In the genomic region with DNA sequence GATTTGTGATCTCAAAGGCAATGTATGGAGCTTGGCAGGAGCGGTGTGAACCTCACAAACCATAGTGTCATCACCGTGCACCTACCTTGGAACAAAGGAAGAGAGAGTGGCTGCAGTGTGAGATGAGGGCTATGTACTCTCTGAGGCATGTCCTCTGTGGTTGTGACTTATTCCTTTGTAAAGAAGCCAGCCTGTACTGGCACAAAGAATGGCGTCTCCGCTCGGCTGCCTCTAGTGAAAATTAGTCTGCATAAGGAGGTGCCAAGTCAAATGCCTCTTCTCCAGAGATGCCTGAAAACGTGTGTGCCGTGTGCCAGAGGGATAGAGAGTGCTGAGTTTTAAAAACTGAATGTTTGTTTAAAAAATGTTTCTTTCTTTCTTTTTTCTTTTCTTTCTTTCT, we compare ENCODE assay signal across 23 mouse cellular contexts.
A peak's percentile ranks its signal among the peaks of the same experiment; 100 is the strongest.
DNase-seq lines count a peak whose midpoint lies in the region; ATAC-seq and TF ChIP-seq lines count a peak whose summit lies in the region.
"Had no signal": no experiment of that assay in that cellular context is flagged by ENCODE, and none has a peak within 500 bp of the region (broad histone marks: within the 10 kb centered on the region; RNA-seq: fewer than 3 reads in every experiment).

No protein-coding gene starts in this region.

- POLR2A ChIA-PET in Patski (lab: Charles Lee): no interaction called here

- CTCF ChIA-PET in Patski (lab: Charles Lee): no interaction called here

- DNase-seq in frontal cortex, postnatal 14 days (ENCODE audit: low spot score in 2 of 2): no peak
- peak; percentile 23 for DNase-seq in kidney, postnatal 0 days (ENCODE audit: low spot score)
- DNase-seq in kidney, adult 8-10 months: no peak
- peak; percentile 93 for DNase-seq in Muller cell, postnatal 12 days (ENCODE audit: inconsistent ontology term)
- DNase-seq in Patski (ENCODE audit: low read depth, low spot score): no peak
- DNase-seq in stomach, postnatal 0 days (ENCODE audit: low spot score): no peak
- DNase-seq in testis, postnatal 14 days (ENCODE audit: low spot score): no peak
- DNase-seq: adrenal gland, postnatal 10 days; cerebellum, adult 8-10 months; gastrocnemius, postnatal 10 days; heart, postnatal 4 days; layer of hippocampus, adult 9-11 months; lung, embryonic 14.5 days; retina, postnatal 1 day had no signal

- H3K4me2 ChIP-seq in kidney, postnatal 0 days (ENCODE audit: low read length): no peak overlapping the region
- no peak overlapping the region for H3K4me2 ChIP-seq in stomach, postnatal 0 days (replicated peaks; ENCODE audit: low read depth)
- H3K4me2 ChIP-seq: embryonic facial prominence, embryonic 12.5 days; intestine, embryonic 15.5 days; limb, embryonic 15.5 days; lung, embryonic 14.5 days; midbrain, embryonic 15.5 days; neural tube, embryonic 13.5 days had no signal

- no peak overlapping the region for H3K4me3 ChIP-seq in kidney, postnatal 0 days (replicated peaks; ENCODE audit: low read depth, low read length)
- H3K4me3 ChIP-seq in stomach, postnatal 0 days (ENCODE audit: low read depth, low read length): no peak overlapping the region
- H3K4me3 ChIP-seq: embryonic facial prominence, embryonic 12.5 days; heart, embryonic 10.5 days; intestine, embryonic 15.5 days; limb, embryonic 15.5 days; midbrain, embryonic 15.5 days; myocyte; neural tube, embryonic 13.5 days had no signal

- TF ChIP-seq EP300 in stomach, postnatal 0 days (optimal IDR thresholded peaks at IDR 0.05): no peak

- H3K4me1 ChIP-seq in kidney, postnatal 0 days (replicated peaks; ENCODE audit: insufficient read depth, low read length): no peaks in the 10 kb centered on the region
- H3K4me1 ChIP-seq in stomach, postnatal 0 days (replicated peaks; ENCODE audit: control insufficient read depth, insufficient read depth): no peaks in the 10 kb centered on the region
- H3K4me1 ChIP-seq: embryonic facial prominence, embryonic 12.5 days; heart, embryonic 10.5 days; intestine, embryonic 15.5 days; limb, embryonic 15.5 days; midbrain, embryonic 15.5 days; neural tube, embryonic 13.5 days had no signal

- no peaks in the 10 kb centered on the region for H3K36me3 ChIP-seq in kidney, postnatal 0 days (ENCODE audit: insufficient read depth, low read length)
- H3K36me3 ChIP-seq in stomach, postnatal 0 days (ENCODE audit: control insufficient read depth, insufficient read depth, low read length): no peaks in the 10 kb centered on the region
- H3K36me3 ChIP-seq: embryonic facial prominence, embryonic 12.5 days; heart, embryonic 10.5 days; intestine, embryonic 15.5 days; limb, embryonic 15.5 days; midbrain, embryonic 15.5 days; neural tube, embryonic 13.5 days had no signal

- no peaks in the 10 kb centered on the region for H3K9me3 ChIP-seq in kidney, postnatal 0 days (replicated peaks; ENCODE audit: low read length)
- H3K9me3 ChIP-seq in stomach, postnatal 0 days (ENCODE audit: control insufficient read depth, low read length): no peaks in the 10 kb centered on the region
- H3K9me3 ChIP-seq: embryonic facial prominence, embryonic 12.5 days; heart, embryonic 10.5 days; intestine, embryonic 15.5 days; limb, embryonic 15.5 days; midbrain, embryonic 15.5 days; neural tube, embryonic 13.5 days had no signal

- no peak overlapping the region for H3K9ac ChIP-seq in kidney, postnatal 0 days (ENCODE audit: low read depth, low read length)
- H3K9ac ChIP-seq in stomach, postnatal 0 days (ENCODE audit: low read length): no peak overlapping the region
- H3K9ac ChIP-seq: embryonic facial prominence, embryonic 12.5 days; intestine, embryonic 15.5 days; limb, embryonic 15.5 days; liver, embryonic 14.5 days; lung, embryonic 14.5 days; midbrain, embryonic 15.5 days; neural tube, embryonic 13.5 days had no signal

- in situ Hi-C loops in Patski (cut with MboI; ENCODE audit: low pct_unique_long_range_greater_than_20kb): no loop called here

- no peaks in the 10 kb centered on the region for H3K27me3 ChIP-seq in kidney, postnatal 0 days (ENCODE audit: insufficient read depth, low read length)
- H3K27me3 ChIP-seq in Patski: no peaks in the 10 kb centered on the region
- no peaks in the 10 kb centered on the region for H3K27me3 ChIP-seq in stomach, postnatal 0 days (ENCODE audit: control insufficient read depth, insufficient read depth, low read length)
- H3K27me3 ChIP-seq: embryonic facial prominence, embryonic 12.5 days; intestine, embryonic 15.5 days; limb, embryonic 15.5 days; midbrain, embryonic 15.5 days; neural tube, embryonic 13.5 days had no signal

- no peak for TF ChIP-seq CTCF in kidney, postnatal 0 days (IDR thresholded peaks at IDR 0.05; ENCODE audit: low read depth)
- TF ChIP-seq CTCF in Patski (IDR thresholded peaks at IDR 0.05): no peak
- TF ChIP-seq CTCF in stomach, postnatal 0 days (IDR thresholded peaks at IDR 0.05; ENCODE audit: low read depth): no peak

- peak; percentile 85 for ATAC-seq in frontal cortex, adult (ENCODE audit: low TSS enrichment)
- no peak for ATAC-seq in kidney, postnatal 0 days (replicated peaks; ENCODE audit: low FRiP score, low read depth)
- peak; percentile 93 for ATAC-seq in Patski
- ATAC-seq in stomach, postnatal 0 days (ENCODE audit: low FRiP score, low TSS enrichment): no peak
- ATAC-seq: intestine, embryonic 15.5 days; midbrain, embryonic 15.5 days had no signal

- 63% methylated on average over 7 of the region's 7 CpGs for WGBS in kidney, postnatal 0 days
- 75% methylated on average over 7 of the region's 7 CpGs for WGBS in stomach, postnatal 0 days

- H3K27ac ChIP-seq in kidney, postnatal 0 days: no peak overlapping the region
- H3K27ac ChIP-seq in stomach, postnatal 0 days (replicated peaks): no peak overlapping the region
- H3K27ac ChIP-seq: embryonic facial prominence, embryonic 12.5 days; heart, embryonic 10.5 days; intestine, embryonic 15.5 days; limb, embryonic 15.5 days; liver, embryonic 14.5 days; midbrain, embryonic 15.5 days; neural tube, embryonic 13.5 days had no signal

Comparison
In these comparisons a context has a peak if more than half of its experiments do, and no peak if none do; other contexts are left out.
1. DNase-seq: peak in kidney, postnatal 0 days (single experiment) and Muller cell, postnatal 12 days (single experiment); none in frontal cortex, postnatal 14 days (0 of 2), kidney, adult 8-10 months (0 of 2), Patski (single experiment), stomach, postnatal 0 days (single experiment) and testis, postnatal 14 days (single experiment).
2. ATAC-seq: peak in frontal cortex, adult (single experiment) and Patski (single experiment); none in kidney, postnatal 0 days (single experiment) and stomach, postnatal 0 days (single experiment).